Mouse (Mus musculus): ENCODE results near the gene Pcdh7.

DNA sequence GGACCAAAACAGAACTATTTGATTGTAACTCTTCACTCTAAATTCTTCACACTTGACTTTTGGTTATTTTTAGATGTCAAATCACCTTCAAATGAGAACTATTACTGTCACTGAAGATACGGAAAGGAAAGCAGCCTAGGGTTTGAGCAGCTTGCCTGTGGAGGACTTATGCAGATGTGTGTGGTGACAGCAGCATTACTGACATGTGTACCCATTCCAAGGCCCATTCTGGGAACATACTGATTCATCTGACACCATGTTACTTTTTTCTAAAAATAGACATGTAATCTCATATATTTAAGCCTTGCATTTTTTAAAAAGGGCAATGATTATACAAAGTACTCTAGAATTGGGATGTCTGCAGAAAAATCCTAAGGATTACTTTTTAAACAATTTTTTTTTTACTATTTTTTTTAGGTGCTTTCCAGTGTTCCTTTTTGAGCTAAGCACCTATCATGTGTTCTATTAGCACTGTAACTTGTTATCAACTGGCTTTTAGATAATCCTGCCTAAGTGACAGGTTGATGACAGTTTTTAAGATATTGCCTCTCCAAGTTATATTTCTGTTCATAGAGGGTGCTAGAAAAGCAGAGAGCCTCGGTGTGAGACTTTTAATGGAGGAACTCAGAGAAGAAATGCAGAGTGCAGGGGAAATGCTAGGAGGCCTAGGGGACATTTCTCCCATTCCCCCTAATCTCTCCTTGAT lies 26.3 kb downstream of the Pcdh7 start:
- TF ChIP-seq CTCF (IDR thresholded peaks at IDR 0.05; ENCODE audit: low read depth) (no peak), EP300 (IDR thresholded peaks at IDR 0.05; ENCODE audit: low read depth) (no peak)

All from liver, embryonic 14.5 days (tissue).